Mouse (Mus musculus) E14TG2a.4 (cell line): Measurements from ENCODE around the gene Gm5426.
"Not testable (repeated sequence)": the region's sequence is repeated elsewhere in the genome, so short reads cannot be mapped to it uniquely, and the experiment has no call there.

Experiments
- H3K27me3 ChIP-seq: 2 replicates; pipeline ENCODE4 v1.6.1; 2014; ENCODE audit warnings: low read length, control low read depth; ENCODE audit not compliant: insufficient read depth
- H3K36me3 ChIP-seq: 2 replicates; pipeline ENCODE4 v1.6.1; 2014; ENCODE audit warnings: low read length, control low read depth; ENCODE audit not compliant: insufficient read depth
- H3K4me1 ChIP-seq: replicated peaks from 2 replicates; pipeline ENCODE4 v1.6.1; 2014; ENCODE audit warnings: low read depth, low read length, control low read depth
- H3K4me3 ChIP-seq: replicated peaks from 2 replicates; pipeline ENCODE4 v1.5.1; 2014; ENCODE audit warnings: mild to moderate bottlenecking, low read length
- H3K9me3 ChIP-seq: 2 replicates; pipeline ENCODE4 v1.6.1; 2014; ENCODE audit warnings: low read length, control low read depth
- CTCF ChIP-seq: conservative IDR thresholded peaks from 2 replicates; pipeline ENCODE4 v1.5.1; 2014; ENCODE audit warnings: low read length
- NANOG ChIP-seq: IDR thresholded peaks from 2 replicates; pipeline ENCODE4 v1.6.1; 2014; ENCODE audit warnings: borderline replicate concordance, low read length, mixed read lengths
- POU5F1 ChIP-seq: IDR thresholded peaks from 2 replicates; pipeline ENCODE4 v1.6.1; 2014; ENCODE audit warnings: low read length, borderline replicate concordance

Gm5426 gene

GRCm38 (mm10) chr10:96136451-96136850 lies at the start of gene Gm5426:
Gene Gm5426 (plus strand): TSS chr10:96136603.
- H3K36me3 ChIP-seq, H3K9me3 ChIP-seq, H3K4me3 ChIP-seq, H3K27me3 ChIP-seq, H3K4me1 ChIP-seq: not testable (repeated sequence)

- peaks cover 3% of the 10 kb centered on the region; the same call in 1 of the 2 replicates for H3K4me1 ChIP-seq
- no peaks in the 10 kb centered on the region for H3K36me3 ChIP-seq
- TF ChIP-seq CTCF (no peak), POU5F1 (no peak), NANOG (no peak)
- H3K9me3 ChIP-seq: no peaks in the 10 kb centered on the region
- no peaks in the 10 kb centered on the region for H3K27me3 ChIP-seq
- H3K4me3 ChIP-seq: no peak overlapping the region
Measured at GRCm38 (mm10) chr10:96089744-96090143, 46.7 kb upstream of the Gm5426 start.

GRCm38 (mm10) chr10:96090388-96090787 lies 46.0 kb upstream of the Gm5426 start:
- Histone ChIP-seq H3K9me3 (no peaks in the 10 kb centered on the region), H3K36me3 (no peaks in the 10 kb centered on the region), H3K27me3 (no peaks in the 10 kb centered on the region), H3K4me1 (peaks cover 6% of the 10 kb centered on the region; the same call in 1 of the 2 replicates), H3K4me3 (no peak overlapping the region)
- no peak for TF ChIP-seq POU5F1

GRCm38 (mm10) chr10:96093890-96094531 lies 42.4 kb upstream of the Gm5426 start:
- Histone ChIP-seq H3K4me3 (no peak overlapping the region), H3K27me3 (no peaks in the 10 kb centered on the region)
- TF ChIP-seq NANOG (no peak), CTCF (no peak), POU5F1 (no peak)

GRCm38 (mm10) chr10:96094559-96094958 lies 41.8 kb upstream of the Gm5426 start:
- H3K36me3 ChIP-seq: no peaks in the 10 kb centered on the region
- no peaks in the 10 kb centered on the region for H3K9me3 ChIP-seq
- no peak overlapping the region for H3K4me3 ChIP-seq
- no peak for TF ChIP-seq NANOG
- no peak for TF ChIP-seq POU5F1
- no peak for TF ChIP-seq CTCF
- H3K27me3 ChIP-seq: no peaks in the 10 kb centered on the region
- peaks cover 21% of the 10 kb centered on the region for H3K4me1 ChIP-seq

More at GRCm38 (mm10) chr10:96093890-96094531, 42.4 kb upstream of the Gm5426 start:
- H3K4me1 ChIP-seq: peaks cover 21% of the 10 kb centered on the region
- H3K36me3 ChIP-seq: no peaks in the 10 kb centered on the region
- no peaks in the 10 kb centered on the region for H3K9me3 ChIP-seq

- TF ChIP-seq POU5F1 (no peak), CTCF (no peak)
- no peak overlapping the region for H3K4me3 ChIP-seq
- no peaks in the 10 kb centered on the region for H3K9me3 ChIP-seq
- no peaks in the 10 kb centered on the region for H3K36me3 ChIP-seq
- H3K27me3 ChIP-seq: no peaks in the 10 kb centered on the region
- peaks cover 21% of the 10 kb centered on the region for H3K4me1 ChIP-seq
Measured at GRCm38 (mm10) chr10:96096730-96097129, 39.7 kb upstream of the Gm5426 start.

GRCm38 (mm10) chr10:96101035-96101434 lies 35.4 kb upstream of the Gm5426 start:
- Histone ChIP-seq H3K36me3 (no peaks in the 10 kb centered on the region), H3K4me1 (peaks cover 9% of the 10 kb centered on the region), H3K27me3 (no peaks in the 10 kb centered on the region), H3K4me3 (no peak overlapping the region), H3K9me3 (no peaks in the 10 kb centered on the region)
- TF ChIP-seq POU5F1 (no peak), NANOG (no peak), CTCF (no peak)

GRCm38 (mm10) chr10:96104158-96104557 lies 32.2 kb upstream of the Gm5426 start:
- no peak overlapping the region for H3K4me3 ChIP-seq
- no peaks in the 10 kb centered on the region for H3K9me3 ChIP-seq
- TF ChIP-seq NANOG: no peak
- peak; percentile 53 for TF ChIP-seq CTCF
- H3K4me1 ChIP-seq: peaks cover 10% of the 10 kb centered on the region
- H3K27me3 ChIP-seq: no peaks in the 10 kb centered on the region
- H3K36me3 ChIP-seq: no peaks in the 10 kb centered on the region

- H3K9me3 ChIP-seq: no peaks in the 10 kb centered on the region
- no peaks in the 10 kb centered on the region for H3K27me3 ChIP-seq
- TF ChIP-seq NANOG (no peak), CTCF (no peak), POU5F1 (no peak)
- no peak overlapping the region for H3K4me3 ChIP-seq
- H3K36me3 ChIP-seq: no peaks in the 10 kb centered on the region
- peaks cover 10% of the 10 kb centered on the region for H3K4me1 ChIP-seq
Measured at GRCm38 (mm10) chr10:96104624-96105023, 31.8 kb upstream of the Gm5426 start.
